Mouse (Mus musculus) CH12.LX (cell line): ENCODE results near the gene Fam193b. TPM values are rescaled to one million over a fixed set of nuclear protein-coding genes. Genes with fewer than 3 reads are reported as not detected.

Experiments used
- DNase-seq: peaks from one replicate; pipeline ENCODE4 v3.0.0-alpha.2; 2013; ENCODE audit errors: extremely low read depth
- H3K27ac ChIP-seq: 2 replicates; pipeline ENCODE4 v1.5.1; 2012; ENCODE audit warnings: low read depth, mild to moderate bottlenecking, control low read depth, moderate library complexity; ENCODE audit not compliant: insufficient read depth
- H3K27me3 ChIP-seq: replicated peaks from 2 replicates; pipeline ENCODE3; 2012; ENCODE audit warnings: inconsistent platforms
- H3K36me3 ChIP-seq, 2 experiments: replicated peaks in 1 of 2; 2 replicates each; pipeline versions ENCODE3 to v1.6.1; 2012; ENCODE audit warnings: inconsistent platforms in 1 of 2, low read length in 1 of 2, mild to moderate bottlenecking in 1 of 2, mixed read lengths in 1 of 2, moderate library complexity in 1 of 2; ENCODE audit not compliant: control insufficient read depth in 1 of 2, insufficient read depth in 1 of 2
- H3K4me1 ChIP-seq, 2 experiments: 2 replicates each; pipeline ENCODE4 v1.6.1; 2012; ENCODE audit warnings: inconsistent platforms in 1 of 2, moderate library complexity in 1 of 2; ENCODE audit not compliant: insufficient read depth in 2 of 2, control insufficient read depth in 1 of 2
- H3K4me2 ChIP-seq: 2 replicates; pipeline ENCODE4 v1.6.1; 2012; ENCODE audit warnings: low read depth, mild to moderate bottlenecking, control low read depth; ENCODE audit not compliant: poor library complexity, insufficient read depth, severe bottlenecking
- H3K4me3 ChIP-seq, 3 experiments: fragments of 150-350 bp in 1 of 3; sonication (generic) in 1 of 3; replicated peaks in 1 of 3; 2 replicates each; pipeline versions ENCODE3 to v1.5.1; 2011 to 2012; ENCODE audit warnings: low read depth in 2 of 3, low read length in 2 of 3, mild to moderate bottlenecking in 2 of 3, moderate library complexity in 2 of 3, control low read depth in 1 of 3, improper control_type of control experiment in 1 of 3, inconsistent platforms in 1 of 3, mixed read lengths in 1 of 3; ENCODE audit not compliant: poor library complexity in 1 of 3
- H3K79me2 ChIP-seq: replicated peaks from 2 replicates; pipeline ENCODE4 v1.6.1; 2012; ENCODE audit warnings: mild to moderate bottlenecking, moderate library complexity; ENCODE audit not compliant: control insufficient read depth, poor library complexity, insufficient read depth, severe bottlenecking; ENCODE audit errors: extremely low read depth
- H3K9ac ChIP-seq: 2 replicates; pipeline ENCODE4 v1.6.1; 2012; ENCODE audit warnings: low read depth, mild to moderate bottlenecking, control low read depth, moderate library complexity; ENCODE audit not compliant: insufficient read depth
- H3K9me3 ChIP-seq: replicated peaks from 2 replicates; pipeline ENCODE3; 2012; ENCODE audit warnings: low read length, inconsistent platforms, mixed read lengths
- BHLHE40 ChIP-seq: IDR thresholded peaks from 2 replicates; pipeline ENCODE4 v1.6.1; 2011; ENCODE audit warnings: mild to moderate bottlenecking, low read depth, low read length, improper control_type of control experiment
- CTCF ChIP-seq, 2 experiments: IDR thresholded peaks in 1 of 2; conservative IDR thresholded peaks in 1 of 2; 2 replicates each; pipeline ENCODE4 v1.5.1; 2011 to 2012; ENCODE audit warnings: low read depth in 2 of 2, low read length in 2 of 2, improper control_type of control experiment in 1 of 2, inconsistent platforms in 1 of 2, mild to moderate bottlenecking in 1 of 2, moderate library complexity in 1 of 2
- ELF1 ChIP-seq: IDR thresholded peaks from 2 replicates; pipeline ENCODE4 v1.6.1; 2014; ENCODE audit warnings: low read depth, mild to moderate bottlenecking, inconsistent platforms, low read length, improper control_type of control experiment
- EP300 ChIP-seq: IDR thresholded peaks from 2 replicates; pipeline ENCODE4 v1.6.1; 2011; ENCODE audit warnings: low read length, improper control_type of control experiment
- HCFC1 ChIP-seq: IDR thresholded peaks from 2 replicates; pipeline ENCODE4 v1.6.1; 2012; ENCODE audit warnings: low read depth, mild to moderate bottlenecking, inconsistent platforms, low read length, improper control_type of control experiment
- IRF4 ChIP-seq: IDR thresholded peaks from 2 replicates; pipeline ENCODE4 v1.6.1; 2014; ENCODE audit warnings: low read depth, mild to moderate bottlenecking, inconsistent platforms, low read length, improper control_type of control experiment
- KAT2A ChIP-seq: IDR thresholded peaks from 2 replicates; pipeline ENCODE4 v1.6.1; 2012; ENCODE audit warnings: low read length, improper control_type of control experiment, inconsistent platforms; ENCODE audit not compliant: insufficient replicate concordance
- MAX ChIP-seq: IDR thresholded peaks from 2 replicates; pipeline ENCODE4 v1.6.1; 2011; ENCODE audit warnings: low read length, improper control_type of control experiment
- MAZ ChIP-seq: IDR thresholded peaks from 2 replicates; pipeline ENCODE4 v1.6.1; 2012; ENCODE audit warnings: low read depth, mild to moderate bottlenecking, inconsistent platforms, low read length, improper control_type of control experiment, moderate library complexity
- MEF2A ChIP-seq: IDR thresholded peaks from 2 replicates; pipeline ENCODE4 v1.6.1; 2014; ENCODE audit warnings: low read depth, mild to moderate bottlenecking, inconsistent platforms, low read length, improper control_type of control experiment, borderline replicate concordance
- MXI1 ChIP-seq: IDR thresholded peaks from 2 replicates; pipeline ENCODE4 v1.6.1; 2011; ENCODE audit warnings: mild to moderate bottlenecking, low read depth, low read length, improper control_type of control experiment
- MYC ChIP-seq: IDR thresholded peaks from 2 replicates; pipeline ENCODE4 v1.6.1; 2011; ENCODE audit warnings: low read depth, mild to moderate bottlenecking, improper control_type of control experiment, low read length
- NELFE ChIP-seq: IDR thresholded peaks from 2 replicates; pipeline ENCODE4 v1.6.1; 2011; ENCODE audit warnings: low read depth, low read length, improper control_type of control experiment
- NRF1 ChIP-seq: IDR thresholded peaks from 2 replicates; pipeline ENCODE4 v1.6.1; 2014; ENCODE audit warnings: low read depth, mild to moderate bottlenecking, inconsistent platforms, low read length, improper control_type of control experiment, moderate library complexity
- PAX5 ChIP-seq: IDR thresholded peaks from 2 replicates; pipeline ENCODE4 v1.6.1; 2012; ENCODE audit warnings: low read length, inconsistent platforms, mixed read lengths
- POLR2A ChIP-seq: IDR thresholded peaks from 2 replicates; pipeline ENCODE4 v1.6.1; 2011; ENCODE audit warnings: low read depth, mild to moderate bottlenecking, improper control_type of control experiment, low read length
- POLR2AphosphoS2 ChIP-seq: IDR thresholded peaks from 2 replicates; pipeline ENCODE4 v1.6.1; 2011; ENCODE audit warnings: low read depth, low read length, improper control_type of control experiment
- RAD21 ChIP-seq: IDR thresholded peaks from 2 replicates; pipeline ENCODE4 v1.6.1; 2011; ENCODE audit warnings: low read depth, mild to moderate bottlenecking, low read length, improper control_type of control experiment, moderate library complexity
- RCOR1 ChIP-seq: conservative IDR thresholded peaks from 2 replicates; pipeline ENCODE4 v1.6.1; 2012; ENCODE audit warnings: low read depth, mild to moderate bottlenecking, inconsistent platforms, low read length, improper control_type of control experiment
- SIN3A ChIP-seq: IDR thresholded peaks from 2 replicates; pipeline ENCODE4 v1.6.1; 2012; ENCODE audit warnings: low read length, improper control_type of control experiment, inconsistent platforms
- SMC3 ChIP-seq: IDR thresholded peaks from 2 replicates; pipeline ENCODE4 v1.6.1; 2011; ENCODE audit warnings: low read depth, low read length, improper control_type of control experiment
- TBP ChIP-seq: conservative IDR thresholded peaks from 2 replicates; pipeline ENCODE4 v1.6.1; 2011; ENCODE audit warnings: low read depth, low read length, improper control_type of control experiment
- TCF12 ChIP-seq: IDR thresholded peaks from 2 replicates; pipeline ENCODE4 v1.6.1; 2014; ENCODE audit warnings: low read depth, mild to moderate bottlenecking, inconsistent platforms, low read length, improper control_type of control experiment
- UBTF ChIP-seq: IDR thresholded peaks from 2 replicates; pipeline ENCODE4 v1.6.1; 2012; ENCODE audit warnings: low read depth, mild to moderate bottlenecking, inconsistent platforms, low read length, improper control_type of control experiment, moderate library complexity
- ZC3H11A ChIP-seq: IDR thresholded peaks from 2 replicates; pipeline ENCODE4 v1.6.1; 2012; ENCODE audit warnings: low read depth, mild to moderate bottlenecking, inconsistent platforms, low read length, improper control_type of control experiment
- ZMIZ1 ChIP-seq: IDR thresholded peaks from 2 replicates; pipeline ENCODE4 v1.6.1; 2012; ENCODE audit warnings: low read depth, mild to moderate bottlenecking, inconsistent platforms, low read length, improper control_type of control experiment
- dilution Hi-C: fragments of 300-500 bp; cut with MboI; formaldehyde crosslinking; loops from 2 replicates; pipeline ENCODE4 v1.14.3; 2020; ENCODE audit warnings: low sequenced_read_pairs; ENCODE audit not compliant: extremely low pct_unique_long_range_greater_than_20kb, extremely low pct_ligation_motif_present
- in situ Hi-C: fragments of 300-500 bp; cut with MboI; formaldehyde crosslinking; loops from 3 replicates; pipeline ENCODE4 v1.14.3; 2019; ENCODE audit warnings: low sequenced_read_pairs, low pct_ligation_motif_present, low pct_unique_long_range_greater_than_20kb, mixed read lengths
- polyA plus RNA-seq: library from polyadenylated mRNA; unstranded; fragments of >175 nt; gene quantifications from 2 replicates; pipeline ENCODE4 v1.2.1, GENCODE M21; 2012; ENCODE audit warnings: low read depth; ENCODE audit not compliant: insufficient read length
- total RNA-seq, 2 experiments: library from RNA; depleted of rRNA; stranded (reverse); fragments of 300-350 nt in 1 of 2; fragments of >200 nt in 1 of 2; gene quantifications; 2 replicates each; pipeline ENCODE4 v1.2.3; 2012 to 2014

The Fam193b gene
- total and polyA plus RNA-seq, 3 experiments, result 9.2 to 22.4 (median 17.9) TPM

- in situ Hi-C loops, result no loop called here
- dilution Hi-C loops, result no loop called here
- peaks cover 64 to 80% of the 10 kb centered on the region in 2 experiments for H3K36me3 ChIP-seq
- TF ChIP-seq TCF12 (peak; percentile 56), HCFC1 (peak; percentile 91), KAT2A (peak; percentile 75; the same call in 1 of the 2 replicates), MAZ (no peak), SMC3 (peak; percentile 96), MAX (peak; percentile 70), BHLHE40 (no peak), POLR2A (peak; percentile 81), IRF4 (0 out of 2 replicates have a peak, but pooled peaks have one; percentile 59), EP300 (no peak), CTCF (conservative IDR thresholded peaks at IDR 0.05 in 1 of 2, IDR thresholded peaks at IDR 0.05 in 1 of 2; ENCODE audit: low read depth in 2 of 2, low read length in 2 of 2) (peak; percentile 55 to 96), MXI1 (peak; percentile 98), RAD21 (peak; percentile 66), TBP (0 out of 2 replicates have a peak, but pooled peaks have one; percentile 13), PAX5 (no peak), ZMIZ1 (no peak), NRF1 (peak; percentile 88), POLR2AphosphoS2 (peak; percentile 91; the same call in 1 of the 2 replicates), MEF2A (peak; percentile 62), MYC (peak; percentile 95; the same call in 1 of the 2 replicates), ZC3H11A (0 out of 2 replicates have a peak, but pooled peaks have one; percentile 10), NELFE (0 out of 2 replicates have a peak, but pooled peaks have one; percentile 51), ELF1 (peak; percentile 89; the same call in 1 of the 2 replicates), RCOR1 (no peak), SIN3A (peak; percentile 98), UBTF (no peak)
- peaks cover 14% of the 10 kb centered on the region for H3K79me2 ChIP-seq
- H3K4me3 ChIP-seq, result peak within 1 kb of the TSS; percentile 79 to 95 (median 89)
- DNase-seq, result peak; percentile 100
- H3K9ac ChIP-seq, result peak within 1 kb of the TSS; percentile 69
- peak within 1 kb of the TSS; percentile 53 for H3K27ac ChIP-seq
- H3K4me2 ChIP-seq, result peak within 1 kb of the TSS; percentile 86
- H3K4me1 ChIP-seq, result peaks cover 9 to 31% of the 10 kb centered on the region in 2 experiments
- H3K9me3 ChIP-seq, result no peaks in the 10 kb centered on the region
- no peaks in the 10 kb centered on the region for H3K27me3 ChIP-seq
These were observed 34.4 kb downstream of the Fam193b start, which contains the start of gene Ddx41 for GRCm38 (mm10) chr13:55536194-55537175. TSS of gene Ddx41 (minus strand) at chr13:55536658.
